Mouse (Mus musculus) adrenal gland, adult (tissue): ENCODE results near the gene Nle1.
A peak's percentile ranks its signal among the peaks of the same experiment; 100 is the strongest.
"Not testable (repeated sequence)": the region's sequence is repeated elsewhere in the genome, so short reads cannot be mapped to it uniquely, and the experiment has no call there.

Experiments used
- DNase-seq, 2 experiments: peaks; one replicate each; pipeline ENCODE4 v3.0.0; 2022 to 2023; ENCODE audit warnings: low spot score in 1 of 2; ENCODE audit not compliant: inconsistent age in 2 of 2

Gene Nle1

GRCm38 (mm10) chr11:82907651-82908607 lies at the start of gene Nle1:
TSS of gene Nle1 (minus strand) at chr11:82908411.
- peak; percentile 88 to 97 for DNase-seq

- DNase-seq: no peak
Measured at GRCm38 (mm10) chr11:82956925-82957324, 48.7 kb upstream of the Nle1 start.

GRCm38 (mm10) chr11:82954631-82955030 lies 46.4 kb upstream of the Nle1 start:
- no peak for DNase-seq

- DNase-seq: peak; percentile 17 to 67
Measured at GRCm38 (mm10) chr11:82952612-82953542, 44.7 kb upstream of the Nle1 start.

- DNase-seq: peak; percentile 61 to 77
Measured at GRCm38 (mm10) chr11:82951865-82952611, 43.8 kb upstream of the Nle1 start.

- peak; percentile 45 to 69 for DNase-seq
Measured at GRCm38 (mm10) chr11:82950736-82951481, 42.7 kb upstream of the Nle1 start, which contains the start of gene Slfn5. TSS of gene Slfn5 (plus strand) at chr11:82951349.

GRCm38 (mm10) chr11:82949036-82949435 lies 40.8 kb upstream of the Nle1 start:
- DNase-seq: peak; percentile 13 to 69

GRCm38 (mm10) chr11:82947457-82947856 lies 39.2 kb upstream of the Nle1 start:
- no peak for DNase-seq

GRCm38 (mm10) chr11:82945636-82946035 lies 37.4 kb upstream of the Nle1 start:
- no peak for DNase-seq

- no peak for DNase-seq
Measured at GRCm38 (mm10) chr11:82943336-82943735, 35.1 kb upstream of the Nle1 start.

GRCm38 (mm10) chr11:82933186-82933585 lies 25.0 kb upstream of the Nle1 start:
- no peak for DNase-seq

- not testable (repeated sequence) for DNase-seq
Measured at GRCm38 (mm10) chr11:82931671-82932450, 23.6 kb upstream of the Nle1 start.

GRCm38 (mm10) chr11:82931161-82931560 lies 22.9 kb upstream of the Nle1 start:
- DNase-seq: not testable (repeated sequence)

GRCm38 (mm10) chr11:82930391-82930955 lies 22.3 kb upstream of the Nle1 start:
- DNase-seq: not testable (repeated sequence)

GRCm38 (mm10) chr11:82929633-82929950 lies 21.4 kb upstream of the Nle1 start:
- peak in 1 of 2 experiments; percentile 55 for DNase-seq

- no peak for DNase-seq
Measured at GRCm38 (mm10) chr11:82928897-82929632, 20.9 kb upstream of the Nle1 start.

GRCm38 (mm10) chr11:82923910-82924309 lies 15.7 kb upstream of the Nle1 start:
- not testable (repeated sequence) for DNase-seq

GRCm38 (mm10) chr11:82921691-82922090 lies 13.5 kb upstream of the Nle1 start:
- DNase-seq: no peak
